Mouse (Mus musculus) neural tube, embryonic 15.5 days (tissue): Measurements from ENCODE around the gene Ccdc6. TPM values are rescaled to one million over a fixed set of nuclear protein-coding genes. Genes with fewer than 3 reads are reported as not detected.
A peak's percentile ranks its signal among the peaks of the same experiment; 100 is the strongest.

Source experiments
- ATAC-seq: fragments of 200-750 bp; cut with Nextera tagmentation; 2 replicates; pipeline ENCODE4 v1.8.0; 2017; ENCODE audit warnings: mild to moderate bottlenecking, moderate TSS enrichment, moderate library complexity; ENCODE audit not compliant: low FRiP score
- H3K27ac ChIP-seq: fragments of 300-500 bp; sonication (generic); replicated peaks from 2 replicates; pipeline ENCODE4 v1.5.1; 2015; ENCODE audit warnings: mild to moderate bottlenecking, inconsistent platforms
- H3K27me3 ChIP-seq: fragments of 300-500 bp; sonication (generic); replicated peaks from 2 replicates; pipeline ENCODE4 v1.6.1; 2015; ENCODE audit warnings: inconsistent platforms
- H3K36me3 ChIP-seq: fragments of 300-500 bp; sonication (generic); 2 replicates; pipeline ENCODE4 v1.6.1; 2015; ENCODE audit warnings: inconsistent platforms
- H3K4me1 ChIP-seq: fragments of 300-500 bp; sonication (generic); 2 replicates; pipeline ENCODE4 v1.6.1; 2015; ENCODE audit warnings: inconsistent platforms
- H3K4me2 ChIP-seq: fragments of 300-500 bp; sonication (generic); 2 replicates; pipeline ENCODE4 v1.6.1; 2015; ENCODE audit warnings: inconsistent platforms, mild to moderate bottlenecking, moderate library complexity
- H3K4me3 ChIP-seq: fragments of 300-500 bp; sonication (generic); replicated peaks from 2 replicates; pipeline ENCODE4 v1.5.1; 2015; ENCODE audit warnings: mild to moderate bottlenecking, inconsistent platforms
- H3K9ac ChIP-seq: fragments of 300-500 bp; sonication (generic); replicated peaks from 2 replicates; pipeline ENCODE4 v1.6.1; 2015; ENCODE audit warnings: mild to moderate bottlenecking, inconsistent platforms
- H3K9me3 ChIP-seq: fragments of 300-500 bp; sonication (generic); replicated peaks from 2 replicates; pipeline ENCODE4 v1.6.1; 2016; ENCODE audit warnings: inconsistent platforms
- WGBS: fragments of 180-500 bp; shearing (Covaris S2); methylation state at CpG from one replicate; pipeline ENCODE4 v1.1.7; 2015; ENCODE audit warnings: mixed read lengths; 5-methylcytosine and 5-hydroxymethylcytosine counted together
- polyA plus RNA-seq: library from polyadenylated mRNA; unstranded; fragments of >200 nt; fragmentation: Nextera tagmentation; extraction: Ambion mirVana; gene quantifications from 2 replicates; pipeline ENCODE4 v1.2.1, GENCODE M21; 2015

The Ccdc6 gene
- polyA plus RNA-seq, 1 experiment from 2014 or later: 22.3 TPM

DNA sequence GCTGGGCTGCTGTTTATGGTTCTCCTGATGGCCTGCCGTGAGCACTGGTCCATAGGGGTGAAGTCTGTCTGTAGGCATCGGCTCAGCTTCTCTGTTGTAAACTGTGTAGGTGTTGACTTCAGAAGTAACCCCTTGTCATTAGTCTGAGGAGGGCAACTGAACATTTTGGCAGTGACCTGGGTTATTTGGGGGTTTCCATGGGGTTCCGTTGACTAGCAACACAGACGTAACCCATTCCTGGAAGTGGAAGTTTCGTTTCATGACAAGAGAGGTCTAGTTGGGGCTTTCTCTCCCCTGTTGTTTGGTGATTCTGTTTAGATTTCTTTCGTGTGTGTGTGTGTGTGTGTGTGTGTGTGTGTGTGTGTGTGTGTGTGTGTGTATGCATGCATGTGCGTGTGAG, 19.5 kb downstream of the Ccdc6 start:
- Histone ChIP-seq H3K9me3 (no peaks in the 10 kb centered on the region), H3K27me3 (no peaks in the 10 kb centered on the region), H3K36me3 (no peaks in the 10 kb centered on the region), H3K4me2 (no peak overlapping the region), H3K27ac (no peak overlapping the region), H3K4me1 (peaks cover 36% of the 10 kb centered on the region), H3K9ac (no peak overlapping the region), H3K4me3 (no peak overlapping the region)
- WGBS: 96% methylated on average over 7 of the region's 7 CpGs
- ATAC-seq: no peak

- H3K27me3 ChIP-seq: no peaks in the 10 kb centered on the region
- no peak for ATAC-seq
- no peak overlapping the region for H3K4me3 ChIP-seq
- no peak overlapping the region; the same call in 1 of the 2 replicates for H3K27ac ChIP-seq
- 21% methylated on average over 9 of the region's 9 CpGs for WGBS
- H3K4me1 ChIP-seq: peaks cover 42% of the 10 kb centered on the region
- H3K36me3 ChIP-seq: no peaks in the 10 kb centered on the region
- no peaks in the 10 kb centered on the region for H3K9me3 ChIP-seq
- peak overlapping the region; percentile 5; the same call in 1 of the 2 replicates for H3K9ac ChIP-seq
- no peak overlapping the region; the same call in 1 of the 2 replicates for H3K4me2 ChIP-seq
These were observed 22.5 kb downstream of the Ccdc6 start for GRCm38 (mm10) chr10:70119451-70119850.

DNA sequence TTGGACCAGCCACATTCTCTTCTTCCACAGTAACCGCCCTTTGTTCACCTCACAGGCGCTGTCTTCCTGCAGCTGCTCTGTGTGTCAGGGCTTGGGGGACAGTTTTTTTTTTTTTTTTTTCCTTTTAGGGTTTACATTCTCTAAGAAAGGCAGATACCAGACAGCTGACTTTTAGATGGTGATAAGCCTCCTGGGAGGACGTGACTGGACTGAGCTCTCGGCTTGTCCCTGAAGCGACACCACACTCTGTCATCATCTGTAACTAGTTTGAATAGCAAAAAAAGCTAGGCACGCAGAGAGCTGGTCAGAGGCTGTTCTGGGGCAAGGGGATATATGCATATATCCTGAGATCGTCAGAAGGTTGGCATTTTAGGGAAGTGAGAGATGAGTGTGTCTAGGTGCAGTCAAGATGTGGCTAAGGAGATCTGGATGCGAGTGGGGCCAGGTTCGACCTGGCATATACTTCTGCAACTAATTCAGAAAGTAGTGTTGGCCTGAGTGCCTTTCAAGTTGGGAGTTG, 23.0 kb downstream of the Ccdc6 start:
- H3K4me2 ChIP-seq: no peak overlapping the region; the same call in 1 of the 2 replicates
- peak overlapping the region; percentile 5; the same call in 1 of the 2 replicates for H3K9ac ChIP-seq
- WGBS: 35% methylated on average over 9 of the region's 9 CpGs
- H3K36me3 ChIP-seq: no peaks in the 10 kb centered on the region
- no peaks in the 10 kb centered on the region for H3K9me3 ChIP-seq
- H3K4me1 ChIP-seq: peaks cover 44% of the 10 kb centered on the region
- no peaks in the 10 kb centered on the region for H3K27me3 ChIP-seq
- no peak overlapping the region for H3K4me3 ChIP-seq
- H3K27ac ChIP-seq: no peak overlapping the region; the same call in 1 of the 2 replicates
- 0 out of 2 replicates have a peak, but pooled peaks have one; percentile 25 for ATAC-seq

DNA sequence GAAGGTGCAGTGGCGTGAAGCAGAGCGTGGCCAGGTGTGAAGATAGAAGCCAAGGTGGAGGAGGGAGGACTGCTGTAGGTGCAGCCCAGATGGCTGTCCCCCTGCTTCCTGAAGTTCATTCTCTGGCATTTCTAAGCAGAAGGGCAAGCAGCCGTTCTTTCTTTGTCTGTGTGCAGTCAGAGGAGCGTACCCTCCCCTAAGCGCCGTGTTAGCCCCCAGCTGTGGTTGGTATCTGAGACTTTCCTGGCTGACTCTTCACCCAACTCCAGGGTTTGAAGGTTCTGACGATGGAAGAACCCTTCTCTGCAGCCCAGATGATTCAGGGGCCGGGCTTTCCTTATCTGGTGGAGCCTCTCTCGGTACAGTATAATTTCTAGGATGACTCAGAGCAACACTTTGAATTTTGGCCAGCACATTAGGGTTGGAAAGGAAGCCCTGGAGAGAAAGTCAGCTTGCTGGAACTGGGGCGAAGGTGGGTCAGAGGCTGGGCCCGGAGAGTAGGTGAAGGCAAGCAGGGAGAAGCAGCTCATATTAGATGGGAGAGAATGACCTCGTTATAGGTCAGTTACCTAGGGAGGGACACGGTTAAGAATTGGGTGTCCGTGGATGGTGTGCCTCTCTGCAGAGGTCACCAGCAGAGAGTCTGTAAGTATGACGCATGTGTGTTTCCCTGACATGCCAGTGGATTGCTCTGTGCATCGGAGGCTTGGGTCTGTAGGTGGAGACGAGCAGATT, 23.9 kb downstream of the Ccdc6 start:
- Histone ChIP-seq H3K9me3 (no peaks in the 10 kb centered on the region), H3K9ac (no peak overlapping the region), H3K36me3 (no peaks in the 10 kb centered on the region), H3K4me3 (no peak overlapping the region), H3K4me2 (no peak overlapping the region), H3K27me3 (no peaks in the 10 kb centered on the region), H3K27ac (peak overlapping the region; percentile 60), H3K4me1 (peaks cover 53% of the 10 kb centered on the region)
- WGBS: 55% methylated on average over 17 of the region's 17 CpGs
- peak; percentile 30; the same call in 1 of the 2 replicates for ATAC-seq

DNA sequence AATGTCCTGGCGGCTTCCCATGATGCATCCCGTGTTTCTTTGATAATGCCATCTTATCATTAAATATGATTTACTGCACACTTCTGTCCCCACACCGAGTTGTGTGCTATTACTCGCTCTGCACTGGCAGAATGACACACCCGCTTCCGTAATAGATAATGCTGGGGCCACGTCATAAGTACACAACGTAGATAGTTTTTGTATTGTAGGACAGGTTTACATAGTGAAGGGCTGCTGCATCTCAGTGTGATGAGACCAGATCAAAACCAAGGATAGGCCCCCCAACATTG, 24.4 kb downstream of the Ccdc6 start:
- Histone ChIP-seq H3K27me3 (no peaks in the 10 kb centered on the region), H3K4me1 (peaks cover 57% of the 10 kb centered on the region), H3K36me3 (no peaks in the 10 kb centered on the region), H3K4me2 (no peak overlapping the region), H3K4me3 (no peak overlapping the region), H3K9ac (no peak overlapping the region), H3K27ac (peak overlapping the region; percentile 60; the same call in 1 of the 2 replicates), H3K9me3 (no peaks in the 10 kb centered on the region)
- no peak for ATAC-seq
- 64% methylated on average over 8 of the region's 8 CpGs for WGBS

DNA sequence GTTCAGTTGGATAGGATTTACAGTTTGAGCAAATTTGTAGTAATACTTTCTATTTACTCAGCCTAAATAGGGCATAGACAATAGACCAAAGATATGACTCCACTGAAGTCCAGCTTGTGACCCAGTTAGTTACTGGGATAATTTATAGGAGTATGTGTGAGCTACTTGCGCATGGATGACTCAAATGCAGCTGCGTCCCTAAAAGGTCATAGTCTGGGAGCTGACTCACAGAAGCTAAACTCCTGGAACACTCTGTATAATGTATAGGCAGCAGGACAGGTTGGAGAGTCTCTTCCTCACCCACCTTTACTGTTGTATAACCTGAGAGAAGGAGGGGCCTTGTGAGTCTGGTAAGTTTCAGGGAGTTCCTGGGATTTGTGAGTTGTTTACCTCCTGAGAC, 26.5 kb downstream of the Ccdc6 start:
- no peaks in the 10 kb centered on the region for H3K27me3 ChIP-seq
- no peaks in the 10 kb centered on the region for H3K9me3 ChIP-seq
- H3K4me1 ChIP-seq: peaks cover 54% of the 10 kb centered on the region
- H3K27ac ChIP-seq: no peak overlapping the region
- WGBS: 95% methylated on average over 2 of the region's 2 CpGs
- H3K4me2 ChIP-seq: no peak overlapping the region
- no peak for ATAC-seq
- no peak overlapping the region for H3K4me3 ChIP-seq
- H3K36me3 ChIP-seq: no peaks in the 10 kb centered on the region
- H3K9ac ChIP-seq: no peak overlapping the region

GRCm38 (mm10) chr10:70125491-70125890, 28.6 kb downstream of the Ccdc6 start:
- peaks cover 36% of the 10 kb centered on the region for H3K4me1 ChIP-seq
- WGBS: 68% methylated on average over 7 of the region's 7 CpGs
- H3K27me3 ChIP-seq: no peaks in the 10 kb centered on the region
- no peak overlapping the region for H3K9ac ChIP-seq
- H3K4me3 ChIP-seq: no peak overlapping the region
- no peak for ATAC-seq
- H3K4me2 ChIP-seq: no peak overlapping the region
- H3K9me3 ChIP-seq: no peaks in the 10 kb centered on the region
- no peak overlapping the region for H3K27ac ChIP-seq
- no peaks in the 10 kb centered on the region for H3K36me3 ChIP-seq

DNA sequence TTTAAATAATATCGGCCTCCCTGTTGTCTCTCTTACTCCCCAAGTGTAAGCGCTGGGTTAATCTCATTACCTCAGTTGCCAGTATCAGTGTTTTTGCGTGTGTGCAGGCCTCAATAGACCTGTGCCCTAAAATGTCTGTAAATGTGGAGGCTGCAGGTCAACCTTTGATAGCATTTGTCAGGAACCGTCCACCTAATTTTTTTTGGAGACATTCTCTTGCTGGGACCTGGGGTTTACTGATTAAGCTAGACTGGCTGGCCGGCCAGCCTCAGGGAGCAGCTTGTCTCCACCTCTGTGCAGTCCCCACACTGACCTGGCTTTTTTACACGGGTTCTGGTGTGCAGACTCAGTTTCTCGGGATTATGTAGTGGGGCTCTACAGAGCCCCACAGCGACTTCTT, 30.4 kb downstream of the Ccdc6 start:
- Histone ChIP-seq H3K4me2 (no peak overlapping the region), H3K27ac (no peak overlapping the region), H3K9me3 (no peaks in the 10 kb centered on the region), H3K36me3 (no peaks in the 10 kb centered on the region), H3K27me3 (no peaks in the 10 kb centered on the region), H3K4me3 (no peak overlapping the region), H3K4me1 (peaks cover 26% of the 10 kb centered on the region), H3K9ac (no peak overlapping the region)
- 85% methylated on average over 8 of the region's 8 CpGs for WGBS
- ATAC-seq: no peak

- ATAC-seq: no peak
- Histone ChIP-seq H3K36me3 (no peaks in the 10 kb centered on the region), H3K27me3 (no peaks in the 10 kb centered on the region), H3K9me3 (no peaks in the 10 kb centered on the region), H3K4me2 (no peak overlapping the region), H3K27ac (no peak overlapping the region), H3K4me3 (no peak overlapping the region), H3K4me1 (peaks cover 36% of the 10 kb centered on the region), H3K9ac (no peak overlapping the region)
- 98% methylated on average over 8 of the region's 8 CpGs for WGBS
These were observed 31.5 kb downstream of the Ccdc6 start for GRCm38 (mm10) chr10:70128408-70128807.

- Histone ChIP-seq H3K27me3 (no peaks in the 10 kb centered on the region), H3K4me2 (no peak overlapping the region), H3K27ac (no peak overlapping the region), H3K4me1 (peaks cover 19% of the 10 kb centered on the region), H3K4me3 (no peak overlapping the region), H3K9ac (no peak overlapping the region), H3K9me3 (no peaks in the 10 kb centered on the region), H3K36me3 (no peaks in the 10 kb centered on the region)
- ATAC-seq: no peak
- WGBS: 69% methylated on average over 5 of the region's 5 CpGs
These were observed 35.2 kb downstream of the Ccdc6 start for GRCm38 (mm10) chr10:70132087-70132560.

- no peaks in the 10 kb centered on the region for H3K27me3 ChIP-seq
- H3K36me3 ChIP-seq: no peaks in the 10 kb centered on the region
- no peak for ATAC-seq
- H3K4me3 ChIP-seq: no peak overlapping the region
- no peak overlapping the region for H3K27ac ChIP-seq
- H3K9ac ChIP-seq: no peak overlapping the region
- H3K4me1 ChIP-seq: peaks cover 19% of the 10 kb centered on the region
- H3K4me2 ChIP-seq: no peak overlapping the region
- 82% methylated on average over 6 of the region's 6 CpGs for WGBS
- H3K9me3 ChIP-seq: no peaks in the 10 kb centered on the region
These were observed 35.8 kb downstream of the Ccdc6 start for GRCm38 (mm10) chr10:70132714-70133113.

GRCm38 (mm10) chr10:70133188-70133587, 36.3 kb downstream of the Ccdc6 start:
- Histone ChIP-seq H3K27me3 (no peaks in the 10 kb centered on the region), H3K27ac (no peak overlapping the region), H3K9me3 (no peaks in the 10 kb centered on the region), H3K4me2 (no peak overlapping the region), H3K36me3 (no peaks in the 10 kb centered on the region), H3K4me1 (peaks cover 22% of the 10 kb centered on the region), H3K9ac (no peak overlapping the region), H3K4me3 (no peak overlapping the region)
- 60% methylated on average over 6 of the region's 6 CpGs for WGBS
- ATAC-seq: no peak
